Mouse (Mus musculus): Measurements from ENCODE around the gene Foxj2.

The Foxj2 gene

GRCm38 (mm10) chr6:122873871-122874719 is 54.4 kb downstream of the Foxj2 start, which contains the start of gene Necap1:
Gene Necap1 (plus strand): TSS chr6:122874474.
- peak; percentile 94 to 98 for DNase-seq (ENCODE audit: low spot score in 2 of 2)

GRCm38 (mm10) chr6:122874720-122875389 is 55.1 kb downstream of the Foxj2 start:
- no peak for DNase-seq (ENCODE audit: low spot score in 2 of 2)

GRCm38 (mm10) chr6:122879141-122879735 is 59.5 kb downstream of the Foxj2 start:
- DNase-seq (ENCODE audit: low spot score in 2 of 2) = no peak

- DNase-seq (ENCODE audit: low spot score in 2 of 2) = no peak
These were observed 60.2 kb downstream of the Foxj2 start for GRCm38 (mm10) chr6:122879781-122880505.

- DNase-seq (ENCODE audit: low spot score in 2 of 2) = no peak
These were observed 61.6 kb downstream of the Foxj2 start for GRCm38 (mm10) chr6:122881287-122881686.

- DNase-seq (ENCODE audit: low spot score in 2 of 2) = no peak
These were observed 63.9 kb downstream of the Foxj2 start for GRCm38 (mm10) chr6:122883603-122884002.

- no peak for DNase-seq (ENCODE audit: low spot score in 2 of 2)
These were observed 69.9 kb downstream of the Foxj2 start for GRCm38 (mm10) chr6:122889599-122889998.

GRCm38 (mm10) chr6:122892442-122893049 is 72.8 kb downstream of the Foxj2 start:
- DNase-seq (ENCODE audit: low spot score in 2 of 2) = peak in 1 of 2 experiments; percentile 69
